14 mouse cellular contexts compared by ENCODE assay signal in genomic region chr1:132295506-132295905, GRCm38 (mm10). TPM values are rescaled to one million over a fixed set of nuclear protein-coding genes. Genes with fewer than 3 reads are reported as not detected.
A peak's percentile ranks its signal among the peaks of the same experiment; 100 is the strongest.
DNase-seq lines count a peak whose midpoint lies in the region; ATAC-seq lines count a peak whose summit lies in the region.
"Had no signal": no experiment of that assay in that cellular context is flagged by ENCODE, and none has a peak within 500 bp of the region (broad histone marks: within the 10 kb centered on the region; RNA-seq: fewer than 3 reads in every experiment).

No protein-coding gene starts in this region.

- no peak overlapping the region for H3K4me2 ChIP-seq in kidney, embryonic 15.5 days
- no peak overlapping the region for H3K4me2 ChIP-seq in neural tube, embryonic 14.5 days (ENCODE audit: low read depth, low read length)
- H3K4me2 ChIP-seq in forebrain, embryonic 15.5 days (replicated peaks) = no peak overlapping the region
- H3K4me2 ChIP-seq: hindbrain, embryonic 15.5 days; liver, embryonic 15.5 days had no signal

- peaks cover 57% of the 10 kb centered on the region for H3K27me3 ChIP-seq in kidney, embryonic 15.5 days
- H3K27me3 ChIP-seq in neural tube, embryonic 14.5 days (ENCODE audit: control insufficient read depth, insufficient read depth, low read length) = no peaks in the 10 kb centered on the region
- 0 out of 2 replicates have a peak, but pooled peaks cover 3% of the 10 kb centered on the region for H3K27me3 ChIP-seq in forebrain, embryonic 15.5 days
- H3K27me3 ChIP-seq: hindbrain, embryonic 15.5 days had no signal

- H3K9ac ChIP-seq in kidney, embryonic 15.5 days = no peak overlapping the region
- 0 out of 2 replicates have a peak overlapping the region, but pooled peaks have one; percentile 7 for H3K9ac ChIP-seq in neural tube, embryonic 14.5 days (replicated peaks; ENCODE audit: low read depth, low read length)
- no peak overlapping the region for H3K9ac ChIP-seq in forebrain, embryonic 15.5 days (replicated peaks)
- H3K9ac ChIP-seq: hindbrain, embryonic 15.5 days; liver, embryonic 15.5 days had no signal

- WGBS in kidney, embryonic 15.5 days = 77% methylated on average over 7 of the region's 7 CpGs
- WGBS in neural tube, embryonic 14.5 days = 74% methylated on average over 7 of the region's 7 CpGs
- WGBS in forebrain, embryonic 15.5 days = 65% methylated on average over 7 of the region's 7 CpGs

- intact Hi-C loops in heart, postnatal 36 days (cut with DNase I) = no loop called here

- H3K27ac ChIP-seq in kidney, embryonic 15.5 days = 0 out of 2 replicates have a peak overlapping the region, but pooled peaks have one; percentile 10
- H3K27ac ChIP-seq in neural tube, embryonic 14.5 days (ENCODE audit: low read depth, low read length) = no peak overlapping the region
- H3K27ac ChIP-seq in forebrain, embryonic 15.5 days (replicated peaks) = 0 out of 2 replicates have a peak overlapping the region, but pooled peaks have one; percentile 23
- H3K27ac ChIP-seq: heart, embryonic 10.5 days; hindbrain, embryonic 15.5 days; liver, embryonic 15.5 days had no signal

- H3K4me3 ChIP-seq in kidney, embryonic 15.5 days (replicated peaks) = no peak overlapping the region
- H3K4me3 ChIP-seq in neural tube, embryonic 14.5 days (ENCODE audit: low read depth, low read length) = no peak overlapping the region
- no peak overlapping the region for H3K4me3 ChIP-seq in forebrain, embryonic 15.5 days
- H3K4me3 ChIP-seq: heart, embryonic 10.5 days; hindbrain, embryonic 15.5 days; liver, embryonic 15.5 days had no signal

- peaks cover 48% of the 10 kb centered on the region for H3K4me1 ChIP-seq in kidney, embryonic 15.5 days
- H3K4me1 ChIP-seq in neural tube, embryonic 14.5 days (ENCODE audit: control insufficient read depth, insufficient read depth, low read length) = peaks cover 20% of the 10 kb centered on the region
- peaks cover 53% of the 10 kb centered on the region for H3K4me1 ChIP-seq in forebrain, embryonic 15.5 days

- no peaks in the 10 kb centered on the region for H3K36me3 ChIP-seq in kidney, embryonic 15.5 days
- no peaks in the 10 kb centered on the region for H3K36me3 ChIP-seq in neural tube, embryonic 14.5 days (ENCODE audit: control insufficient read depth, insufficient read depth, low read length)
- no peaks in the 10 kb centered on the region for H3K36me3 ChIP-seq in forebrain, embryonic 15.5 days
- H3K36me3 ChIP-seq: heart, embryonic 10.5 days; hindbrain, embryonic 15.5 days; liver, embryonic 15.5 days had no signal

- no peak for ATAC-seq in kidney, embryonic 15.5 days (replicated peaks; ENCODE audit: low FRiP score)
- no peak for ATAC-seq in neural tube, embryonic 14.5 days (ENCODE audit: low read depth)
- no peak for ATAC-seq in forebrain, embryonic 15.5 days (replicated peaks)

- no peaks in the 10 kb centered on the region for H3K9me3 ChIP-seq in kidney, embryonic 15.5 days (replicated peaks)
- no peaks in the 10 kb centered on the region for H3K9me3 ChIP-seq in neural tube, embryonic 14.5 days (ENCODE audit: control insufficient read depth, low read length)
- no peaks in the 10 kb centered on the region for H3K9me3 ChIP-seq in forebrain, embryonic 15.5 days
- H3K9me3 ChIP-seq: heart, embryonic 10.5 days; hindbrain, embryonic 15.5 days; liver, embryonic 15.5 days had no signal

- no peak for DNase-seq in kidney, postnatal 36 days
- DNase-seq in neural tube, embryonic 10.5 days (ENCODE audit: extremely low spot score, low spot score) = no peak
- no peak for DNase-seq in heart, postnatal 36 days
- no peak for DNase-seq in urinary bladder, postnatal 10 days (ENCODE audit: low spot score)
- DNase-seq: cerebellum, postnatal 25 days; kidney, adult 11 months; kidney, postnatal 14 days; layer of hippocampus, adult 9-11 months had no signal

RNA-seq across cellular contexts. Expression of gene Klhdc8a, which starts 2.9 kb away (rescaled TPM):
- 1.2 and 1.6 TPM in 2 replicates for polyA plus RNA-seq in kidney, embryonic 15.5 days (2015; fragmentation: Nextera tagmentation; extraction: Ambion mirVana)
- 6.6 and 8.4 TPM in 2 replicates for polyA plus RNA-seq in neural tube, embryonic 14.5 days (2014; fragmentation: Nextera tagmentation; extraction: Ambion mirVana)
- 2.4 and 3.1 TPM in 2 replicates for polyA plus RNA-seq in forebrain, embryonic 15.5 days (2015; fragmentation: Nextera tagmentation; extraction: Ambion mirVana)
- 10 to 100 TPM; 14.3 to 19.1 TPM for total RNA-seq in heart, postnatal 36 days (2021)

RNA-seq across cellular contexts. Expression of gene Nuak2, which starts 20.4 kb away (rescaled TPM):
- 3.6 and 3.8 TPM in 2 replicates for polyA plus RNA-seq in kidney, embryonic 15.5 days (2015; fragmentation: Nextera tagmentation; extraction: Ambion mirVana)
- polyA plus RNA-seq in neural tube, embryonic 14.5 days (2014; fragmentation: Nextera tagmentation; extraction: Ambion mirVana) = 7.8 and 8.4 TPM in 2 replicates
- 15.9 and 16.5 TPM in 2 replicates for polyA plus RNA-seq in forebrain, embryonic 15.5 days (2015; fragmentation: Nextera tagmentation; extraction: Ambion mirVana)
- 1 to 10 TPM; 3.7 to 3.8 TPM for total RNA-seq in heart, postnatal 36 days (2021)
